Mouse (Mus musculus): Measurements from ENCODE around the gene Add2.

DNA sequence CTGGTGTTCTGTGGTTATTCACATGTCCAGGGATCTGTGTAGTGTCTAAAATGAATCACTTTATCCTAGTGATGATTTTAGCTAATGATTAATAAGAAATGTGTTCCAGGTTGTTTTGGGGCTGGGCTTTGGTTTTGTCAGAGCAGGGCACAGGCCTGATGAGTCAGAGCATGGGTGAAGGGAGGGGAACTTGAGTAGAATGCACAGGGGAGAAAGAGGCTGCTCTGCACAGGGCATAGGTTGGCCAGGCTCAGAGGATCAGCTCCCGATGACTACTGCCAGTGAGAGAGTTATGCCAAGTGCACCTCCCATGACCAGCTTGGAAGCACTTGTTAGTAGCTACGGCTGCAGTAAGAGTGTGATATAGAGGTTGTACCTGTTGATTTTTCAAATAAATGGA, 3.0 kb downstream of the Add2 start:
- TF ChIP-seq CTCF (IDR thresholded peaks at IDR 0.05; ENCODE audit: low read depth) = no peak
- TF ChIP-seq EP300 (IDR thresholded peaks at IDR 0.05; ENCODE audit: low read depth) = no peak

Data from liver, postnatal 0 days (tissue).